Mouse (Mus musculus) midbrain, postnatal 0 days (tissue): ENCODE data around the gene Ip6k1. TPM values are rescaled to one million over a fixed set of nuclear protein-coding genes. Genes with fewer than 3 reads are reported as not detected.

Source experiments
- ATAC-seq: fragments of 200-750 bp; cut with Nextera tagmentation; 2 replicates; pipeline ENCODE4 v1.8.0; 2017; ENCODE audit warnings: moderate number of reproducible peaks, mild to moderate bottlenecking, moderate TSS enrichment, moderate library complexity; ENCODE audit not compliant: low FRiP score
- DNase-seq: peaks from one replicate; pipeline ENCODE4 v3.0.0-alpha.2; 2015; ENCODE audit warnings: low spot score
- H3K27ac ChIP-seq: fragments of 300-500 bp; sonication (generic); 2 replicates; pipeline ENCODE4 v1.5.1; 2014; ENCODE audit warnings: low read depth, mild to moderate bottlenecking, low read length, mixed read lengths
- H3K27me3 ChIP-seq: fragments of 300-500 bp; sonication (generic); 2 replicates; pipeline ENCODE4 v1.6.1; 2014; ENCODE audit warnings: low read length, control low read depth, mixed read lengths; ENCODE audit not compliant: insufficient read depth
- H3K36me3 ChIP-seq: fragments of 300-500 bp; sonication (generic); 2 replicates; pipeline ENCODE4 v1.6.1; 2014; ENCODE audit warnings: low read length, control low read depth, mixed read lengths; ENCODE audit not compliant: insufficient read depth
- H3K4me1 ChIP-seq: fragments of 300-500 bp; sonication (generic); 2 replicates; pipeline ENCODE4 v1.6.1; 2014; ENCODE audit warnings: mild to moderate bottlenecking, control low read depth, antibody characterized with exemption, low read length, mixed read lengths; ENCODE audit not compliant: insufficient read depth
- H3K4me2 ChIP-seq: fragments of 300-500 bp; sonication (generic); 2 replicates; pipeline ENCODE4 v1.6.1; 2014; ENCODE audit warnings: low read depth, mild to moderate bottlenecking, low read length, mixed read lengths; ENCODE audit not compliant: poor library complexity, severe bottlenecking
- H3K4me3 ChIP-seq: fragments of 300-500 bp; sonication (generic); 2 replicates; pipeline ENCODE4 v1.5.1; 2014; ENCODE audit warnings: low read depth, mild to moderate bottlenecking, low read length, moderate library complexity
- H3K9ac ChIP-seq: fragments of 300-500 bp; sonication (generic); replicated peaks from 2 replicates; pipeline ENCODE4 v1.6.1; 2014; ENCODE audit warnings: mild to moderate bottlenecking, low read length, moderate library complexity, mixed read lengths; ENCODE audit not compliant: poor library complexity, severe bottlenecking
- H3K9me3 ChIP-seq: fragments of 300-500 bp; sonication (generic); 2 replicates; pipeline ENCODE4 v1.6.1; 2016; ENCODE audit warnings: low read length, control low read depth
- CTCF ChIP-seq: IDR thresholded peaks from 2 replicates; pipeline ENCODE4 v1.5.1; 2016; ENCODE audit warnings: antibody characterized with exemption, mild to moderate bottlenecking
- WGBS: fragments of 180-500 bp; shearing (Covaris S2); extraction: QIAGEN DNeasy Blood & Tissue Kit; methylation state at CpG from one replicate; pipeline ENCODE4 v1.1.7; 2014; 5-methylcytosine and 5-hydroxymethylcytosine counted together
- polyA plus RNA-seq: library from polyadenylated mRNA; unstranded; fragments of >200 nt; fragmentation: Nextera tagmentation; extraction: Ambion mirVana; gene quantifications from 2 replicates; pipeline ENCODE4 v1.2.1, GENCODE M21; 2015
- total RNA-seq: library from RNA; depleted of rRNA; stranded (reverse); fragments of >200 nt; gene quantifications from 2 replicates; pipeline ENCODE4 v1.2.3, GENCODE M21; 2014

Ip6k1 gene
- total and polyA plus RNA-seq, 2 experiments from 2014 or later = 94.1 to 249 TPM

DNA sequence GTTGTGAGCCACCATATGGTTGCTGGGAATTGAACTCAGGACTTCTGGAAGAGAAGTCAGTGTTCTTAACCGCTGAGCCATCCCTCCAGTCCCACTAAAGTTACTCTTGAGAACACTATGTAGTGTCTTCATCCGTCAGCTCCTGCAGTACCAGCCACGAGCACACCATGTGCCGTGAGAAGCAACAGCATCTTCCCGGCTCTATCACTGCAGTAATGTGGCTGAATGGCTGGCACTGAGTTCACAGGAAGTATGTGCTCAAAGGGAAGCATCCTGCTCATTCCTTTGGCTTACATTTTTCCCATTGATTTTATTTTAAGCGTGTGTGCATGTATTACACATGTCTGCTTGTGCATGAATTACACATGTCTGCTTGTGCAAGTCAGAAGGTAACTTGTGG, 34.9 kb upstream of the Ip6k1 start:
- ATAC-seq = no peak
- Histone ChIP-seq H3K27ac (no peak overlapping the region), H3K9me3 (no peaks in the 10 kb centered on the region), H3K36me3 (peaks cover 6% of the 10 kb centered on the region; the same call in 1 of the 2 replicates), H3K27me3 (no peaks in the 10 kb centered on the region), H3K4me2 (no peak overlapping the region), H3K4me3 (no peak overlapping the region), H3K9ac (no peak overlapping the region), H3K4me1 (peaks cover under 1% of the 10 kb centered on the region)
- DNase-seq = no peak
- no peak for TF ChIP-seq CTCF
- WGBS = 83% methylated on average over 6 of the region's 6 CpGs

GRCm38 (mm10) chr9:107968531-107968930, 33.8 kb upstream of the Ip6k1 start:
- no peaks in the 10 kb centered on the region for H3K4me1 ChIP-seq
- ATAC-seq = no peak
- no peak overlapping the region for H3K9ac ChIP-seq
- no peak for TF ChIP-seq CTCF
- DNase-seq = no peak
- H3K9me3 ChIP-seq = no peaks in the 10 kb centered on the region
- H3K27ac ChIP-seq = no peak overlapping the region
- H3K4me2 ChIP-seq = no peak overlapping the region
- peaks cover 6% of the 10 kb centered on the region; the same call in 1 of the 2 replicates for H3K36me3 ChIP-seq
- 91% methylated on average over 7 of the region's 7 CpGs for WGBS
- no peak overlapping the region for H3K4me3 ChIP-seq
- H3K27me3 ChIP-seq = no peaks in the 10 kb centered on the region

- H3K9me3 ChIP-seq = no peaks in the 10 kb centered on the region
- no peaks in the 10 kb centered on the region for H3K27me3 ChIP-seq
- H3K27ac ChIP-seq = no peak overlapping the region
- WGBS = 80% methylated on average over 5 of the region's 5 CpGs
- no peak overlapping the region for H3K4me3 ChIP-seq
- no peaks in the 10 kb centered on the region for H3K4me1 ChIP-seq
- H3K4me2 ChIP-seq = no peak overlapping the region
- DNase-seq (no peak), ATAC-seq (no peak)
- no peak overlapping the region for H3K9ac ChIP-seq
- peaks cover 6% of the 10 kb centered on the region; the same call in 1 of the 2 replicates for H3K36me3 ChIP-seq
- TF ChIP-seq CTCF = no peak
These were observed 32.0 kb upstream of the Ip6k1 start for GRCm38 (mm10) chr9:107970311-107970710.

- ATAC-seq (no peak), DNase-seq (no peak)
- no peaks in the 10 kb centered on the region for H3K9me3 ChIP-seq
- H3K27ac ChIP-seq = no peak overlapping the region
- H3K4me2 ChIP-seq = no peak overlapping the region
- no peak overlapping the region for H3K9ac ChIP-seq
- 87% methylated on average over 8 of the region's 8 CpGs for WGBS
- no peaks in the 10 kb centered on the region for H3K4me1 ChIP-seq
- H3K4me3 ChIP-seq = no peak overlapping the region
- no peaks in the 10 kb centered on the region for H3K27me3 ChIP-seq
- no peak for TF ChIP-seq CTCF
- peaks cover 6% of the 10 kb centered on the region; the same call in 1 of the 2 replicates for H3K36me3 ChIP-seq
These were observed 30.4 kb upstream of the Ip6k1 start for GRCm38 (mm10) chr9:107971690-107972541.

DNA sequence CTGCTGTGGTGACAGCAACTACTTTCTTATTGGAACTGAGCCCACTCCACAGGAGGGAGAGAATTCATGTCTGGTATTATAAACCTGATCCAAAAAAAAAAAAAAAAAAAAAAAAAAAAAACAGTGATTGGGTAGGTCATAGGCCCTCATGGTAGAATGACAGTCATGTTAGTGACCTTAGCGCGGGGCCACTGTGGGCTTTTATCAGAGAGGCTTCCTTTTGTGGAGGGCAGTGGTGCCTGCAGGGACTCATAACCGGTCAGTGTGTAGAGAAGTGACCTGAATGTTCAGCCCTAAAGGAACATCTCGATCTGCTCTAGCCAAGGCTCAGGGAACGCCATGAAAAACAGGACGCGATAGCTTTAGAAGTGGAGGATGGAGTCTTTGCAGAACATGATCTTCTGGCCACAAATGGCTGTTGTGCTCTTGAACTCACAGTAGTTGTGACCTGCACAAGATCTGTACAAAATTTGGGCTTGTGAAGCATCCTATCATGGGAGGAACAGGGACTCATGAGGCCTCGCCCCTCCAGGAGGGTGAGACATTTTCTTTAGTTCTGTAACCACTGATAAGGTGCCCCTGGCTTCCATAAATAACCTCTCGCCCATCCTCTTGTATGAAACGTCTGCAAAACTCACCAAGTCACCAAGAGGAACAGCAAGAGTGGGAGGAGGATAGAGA, 27.7 kb upstream of the Ip6k1 start:
- no peak for DNase-seq
- H3K27me3 ChIP-seq = no peaks in the 10 kb centered on the region
- H3K27ac ChIP-seq = no peak overlapping the region
- H3K4me1 ChIP-seq = no peaks in the 10 kb centered on the region
- H3K4me3 ChIP-seq = no peak overlapping the region
- no peak for ATAC-seq
- H3K9me3 ChIP-seq = no peaks in the 10 kb centered on the region
- H3K4me2 ChIP-seq = no peak overlapping the region
- TF ChIP-seq CTCF = no peak
- WGBS = 85% methylated on average over 10 of the region's 10 CpGs
- H3K36me3 ChIP-seq = peaks cover 6% of the 10 kb centered on the region; the same call in 1 of the 2 replicates
- no peak overlapping the region for H3K9ac ChIP-seq
